Mouse (Mus musculus) kidney, postnatal 36 days (tissue): ENCODE results near the gene Rnf26.
A peak's percentile ranks its signal among the peaks of the same experiment; 100 is the strongest.
"Not testable (repeated sequence)": the region's sequence is repeated elsewhere in the genome, so short reads cannot be mapped to it uniquely, and the experiment has no call there.

Source experiments
- DNase-seq, 2 experiments: peaks; one replicate each; pipeline ENCODE4 v3.0.0; 2021 to 2022; ENCODE audit warnings: mixed read lengths in 2 of 2

The Rnf26 gene

DNA sequence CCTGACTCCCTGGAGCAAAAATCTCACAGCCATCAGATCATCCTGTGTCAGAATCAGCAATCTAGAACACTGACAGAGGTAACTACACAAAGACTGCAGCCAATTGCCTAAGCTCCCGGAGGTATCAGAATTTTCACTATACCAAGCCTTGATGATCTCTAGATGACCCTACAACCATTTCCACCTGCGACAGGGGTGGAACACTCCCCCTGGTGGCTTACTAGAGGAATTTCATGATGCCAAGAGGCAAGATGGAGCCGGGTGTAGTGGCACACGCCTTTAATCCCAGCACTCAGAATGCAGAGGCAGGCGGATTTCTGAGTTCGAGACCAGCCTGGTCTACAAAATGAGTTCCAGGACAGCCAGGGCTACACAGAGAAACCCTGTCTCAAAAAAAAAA lies 11.0 kb upstream of the Rnf26 start:
- peak in 1 of 2 experiments; percentile 38 for DNase-seq

- DNase-seq: no peak
These were observed 6.7 kb upstream of the Rnf26 start for GRCm38 (mm10) chr9:44119948-44120465.

GRCm38 (mm10) chr9:44119011-44119410 lies 5.7 kb upstream of the Rnf26 start:
- peak in 1 of 2 experiments; percentile 81 for DNase-seq

DNA sequence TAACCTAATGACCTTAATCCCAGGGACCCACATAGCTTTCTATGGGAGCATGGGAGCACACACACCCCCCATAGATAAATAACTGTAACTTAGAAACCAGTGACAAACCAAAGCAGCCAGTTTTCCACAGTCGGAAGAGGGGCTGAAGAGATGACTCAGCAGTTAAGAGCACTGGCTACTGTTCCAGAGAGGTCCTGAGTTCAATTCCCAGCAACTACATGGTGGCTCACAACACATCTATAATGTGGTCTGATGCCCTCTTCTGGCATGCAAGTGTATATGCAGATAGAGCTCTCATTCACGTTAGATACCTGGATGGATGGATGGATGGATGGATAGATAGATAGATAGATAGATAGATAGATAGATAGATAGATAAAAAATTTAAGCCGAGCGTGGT lies 2.9 kb upstream of the Rnf26 start:
- DNase-seq: no peak

DNA sequence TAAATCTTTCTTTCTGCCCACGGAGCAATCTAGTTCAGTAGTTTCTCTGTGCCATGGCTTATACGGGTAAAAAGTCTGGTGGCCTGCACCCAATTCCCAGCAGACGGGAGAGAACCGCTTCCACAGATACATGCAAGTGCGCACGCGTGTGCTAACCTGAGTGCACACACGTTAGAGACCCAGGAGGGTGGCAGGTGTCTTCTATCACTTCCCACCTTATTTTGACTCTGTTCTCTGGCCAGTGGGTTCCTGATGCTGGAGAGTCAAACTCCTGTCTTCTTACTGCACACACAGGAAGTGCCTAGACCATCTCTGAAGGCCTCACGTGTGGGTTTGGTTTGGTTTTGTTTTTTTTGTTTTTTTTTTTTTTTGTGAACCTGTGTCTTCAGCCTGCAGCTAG lies 2.3 kb upstream of the Rnf26 start:
- DNase-seq: no peak

GRCm38 (mm10) chr9:44114453-44114852 lies 1.1 kb upstream of the Rnf26 start:
- DNase-seq: peak in 1 of 2 experiments; percentile 55

- DNase-seq: not testable (repeated sequence)
These were observed 1.4 kb downstream of the Rnf26 start for GRCm38 (mm10) chr9:44111909-44112308.

- DNase-seq: peak; percentile 68 to 88
These were observed 3.8 kb downstream of the Rnf26 start for GRCm38 (mm10) chr9:44109360-44110095.

GRCm38 (mm10) chr9:44108269-44109055 lies 4.9 kb downstream of the Rnf26 start:
- DNase-seq: no peak

DNA sequence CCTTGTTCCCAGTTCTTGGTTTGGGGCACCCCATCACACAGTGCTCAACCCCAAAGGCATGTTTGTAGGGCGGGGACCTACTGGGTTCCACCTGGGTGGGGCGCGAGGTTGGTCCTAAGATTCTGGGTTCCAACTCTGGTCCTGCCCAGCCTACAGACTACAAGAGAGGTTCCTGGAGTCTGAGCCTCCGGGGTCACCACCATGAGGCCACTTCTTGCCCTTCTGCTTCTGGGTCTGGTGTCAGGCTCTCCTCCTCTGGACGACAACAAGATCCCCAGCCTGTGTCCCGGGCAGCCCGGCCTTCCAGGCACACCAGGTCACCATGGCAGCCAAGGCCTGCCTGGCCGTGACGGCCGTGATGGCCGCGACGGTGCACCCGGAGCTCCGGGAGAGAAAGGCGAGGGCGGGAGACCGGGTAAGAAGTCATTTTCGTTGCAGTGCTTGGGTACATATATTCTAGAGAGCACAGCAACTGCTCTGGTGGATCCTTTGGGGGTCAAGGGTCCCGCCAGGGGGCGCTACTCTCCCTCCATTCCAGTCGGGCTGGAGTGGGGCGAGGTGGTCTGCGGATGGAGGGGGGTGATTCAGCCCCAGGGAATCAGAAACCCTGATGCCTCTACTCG lies 5.6 kb downstream of the Rnf26 start:
- peak in 1 of 2 experiments; percentile 73 for DNase-seq

DNA sequence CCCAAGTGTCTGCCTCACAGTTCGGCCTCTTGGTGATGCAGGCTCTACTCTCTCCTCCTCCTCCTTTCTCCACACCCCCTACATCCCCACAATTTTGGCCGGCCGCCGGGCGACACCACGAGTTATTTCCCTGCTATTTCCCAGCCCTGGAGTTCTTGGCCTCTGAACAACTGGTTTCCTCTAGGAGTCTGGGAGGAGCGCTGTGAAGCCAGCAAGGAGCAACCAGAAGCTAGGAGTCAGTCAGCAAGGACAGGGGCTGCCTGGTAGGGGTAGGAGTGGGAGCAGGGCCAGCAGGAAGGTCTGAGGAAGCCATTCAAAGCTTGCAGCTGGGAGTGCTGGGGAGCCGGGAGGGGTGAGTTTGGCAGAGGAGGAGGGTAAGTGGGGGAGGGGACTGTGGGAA lies 6.2 kb downstream of the Rnf26 start, which contains the start of gene C1qtnf5:
Gene C1qtnf5, plus strand, starts transcription at position 136 of the 400 bp plus-strand sequence.
- peak; percentile 87 for DNase-seq

GRCm38 (mm10) chr9:44106596-44106995 lies 6.7 kb downstream of the Rnf26 start:
- DNase-seq: no peak

DNA sequence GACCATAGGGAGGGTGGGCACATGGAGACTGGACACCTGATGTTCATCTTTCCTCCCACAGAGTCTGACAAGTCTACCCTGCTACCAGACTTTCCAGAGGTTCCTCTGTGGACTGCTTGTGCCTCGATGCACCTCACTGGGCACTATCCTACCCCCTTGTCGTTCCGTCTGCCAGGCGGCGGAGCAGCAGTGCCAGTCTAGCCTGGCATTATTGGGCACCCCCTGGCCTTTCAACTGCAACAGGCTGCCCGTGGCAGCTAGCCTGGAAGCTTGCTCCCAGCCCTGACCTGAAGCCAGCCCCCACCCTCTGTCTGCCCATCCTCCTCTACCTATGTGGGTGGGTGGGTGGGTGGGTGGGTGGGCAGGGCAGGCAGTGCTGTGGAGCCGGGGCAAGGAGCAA lies 7.1 kb downstream of the Rnf26 start:
- no peak for DNase-seq

GRCm38 (mm10) chr9:44105781-44106180 lies 7.5 kb downstream of the Rnf26 start:
- DNase-seq: no peak

- no peak for DNase-seq
These were observed 8.4 kb downstream of the Rnf26 start for GRCm38 (mm10) chr9:44104881-44105280.

- peak in 1 of 2 experiments; percentile 14 for DNase-seq
These were observed 11.8 kb downstream of the Rnf26 start, which contains the start of gene Mfrp for GRCm38 (mm10) chr9:44101490-44101889. TSS of gene Mfrp (plus strand) at chr9:44101729.

- peak; percentile 40 to 60 for DNase-seq
These were observed 16.8 kb downstream of the Rnf26 start for GRCm38 (mm10) chr9:44096536-44096935.

- peak in 1 of 2 experiments; percentile 15 for DNase-seq
These were observed 17.5 kb downstream of the Rnf26 start for GRCm38 (mm10) chr9:44095781-44096180.

DNA sequence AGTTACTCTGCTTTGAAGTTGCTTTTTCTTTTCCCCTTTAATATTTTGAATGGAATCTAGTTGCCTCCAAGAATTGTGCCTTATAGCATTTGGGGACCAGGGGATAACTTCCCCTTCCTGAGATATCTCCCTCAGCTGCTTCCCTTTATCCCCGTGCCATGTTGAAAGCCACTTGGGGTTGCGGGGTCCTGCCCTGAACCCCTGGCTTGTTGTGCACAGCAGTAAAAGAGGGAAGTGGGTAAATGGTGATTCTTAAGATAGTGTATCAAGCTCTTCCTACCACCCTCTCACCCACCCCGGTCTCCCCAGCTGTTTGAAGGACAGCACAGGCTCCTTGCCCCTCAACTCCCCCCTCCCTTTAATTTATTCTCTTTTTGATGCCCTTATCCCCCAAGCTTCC lies 18.6 kb downstream of the Rnf26 start:
- DNase-seq: no peak

- DNase-seq: peak; percentile 83 to 90
These were observed 19.5 kb downstream of the Rnf26 start for GRCm38 (mm10) chr9:44093612-44094503.

DNA sequence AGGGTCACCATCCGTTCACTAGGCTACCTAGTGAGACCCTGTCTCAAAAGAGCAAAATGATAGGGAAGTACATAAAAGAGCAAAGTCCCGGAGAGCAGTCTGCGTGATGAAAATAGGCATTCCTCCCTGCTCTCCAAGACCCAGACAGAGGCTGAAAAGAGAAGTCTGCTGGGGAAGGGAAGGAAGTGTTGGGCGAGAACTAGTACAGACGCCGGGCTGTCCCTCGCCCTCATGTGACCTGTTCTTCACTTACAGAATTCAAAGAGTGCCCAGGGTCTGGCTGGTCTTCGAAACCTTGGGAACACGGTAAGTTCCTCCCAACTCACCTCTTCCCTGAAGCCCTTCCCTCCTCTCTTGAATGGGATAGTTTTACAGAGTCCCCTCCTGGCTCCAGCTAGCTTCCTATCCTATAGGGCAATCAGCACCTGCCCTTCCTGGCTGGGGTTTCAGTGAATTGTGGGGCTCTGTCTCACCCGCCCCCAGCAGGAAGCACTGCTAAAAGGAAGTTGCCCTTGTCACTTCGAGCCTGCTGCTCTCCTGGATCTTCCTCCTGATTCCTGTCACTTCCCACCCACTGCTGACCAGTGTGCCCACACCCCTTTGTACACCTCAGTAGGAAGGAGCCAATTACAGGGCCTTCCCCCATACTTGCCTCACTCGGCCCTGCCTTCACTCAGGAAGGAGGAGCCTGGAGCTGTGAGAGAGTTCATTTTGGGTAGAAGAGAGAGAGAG lies 24.3 kb downstream of the Rnf26 start:
- peak in 1 of 2 experiments; percentile 25 for DNase-seq
